ENCODE assay signal across 17 mouse cellular contexts in genomic region chr9:73068688-73069087, GRCm38 (mm10). TPM values are rescaled to one million over a fixed set of nuclear protein-coding genes. Genes with fewer than 3 reads are reported as not detected.
A peak's percentile ranks its signal among the peaks of the same experiment; 100 is the strongest.
DNase-seq lines count a peak whose midpoint lies in the region; ATAC-seq and TF ChIP-seq lines count a peak whose summit lies in the region.
"Had no signal": no experiment of that assay in that cellular context is flagged by ENCODE, and none has a peak within 500 bp of the region (broad histone marks: within the 10 kb centered on the region; RNA-seq: fewer than 3 reads in every experiment).

No protein-coding gene starts in this region.

- no peak overlapping the region for H3K9ac ChIP-seq in heart, adult 2 months (ENCODE audit: low read depth, low read length)
- H3K9ac ChIP-seq in liver, embryonic 12.5 days = no peak overlapping the region
- no peak overlapping the region for H3K9ac ChIP-seq in forebrain, embryonic 15.5 days (replicated peaks)
- H3K9ac ChIP-seq: neural tube, embryonic 12.5 days had no signal

- H3K4me3 ChIP-seq in heart, adult 2 months = no peak overlapping the region
- no peak overlapping the region for H3K4me3 ChIP-seq in liver, embryonic 12.5 days
- no peak overlapping the region for H3K4me3 ChIP-seq in forebrain, embryonic 15.5 days
- H3K4me3 ChIP-seq: midbrain, embryonic 10.5 days; neural tube, embryonic 12.5 days had no signal

- no peaks in the 10 kb centered on the region for H3K9me3 ChIP-seq in liver, embryonic 12.5 days (replicated peaks)
- no peaks in the 10 kb centered on the region for H3K9me3 ChIP-seq in forebrain, embryonic 15.5 days
- H3K9me3 ChIP-seq: midbrain, embryonic 10.5 days; neural tube, embryonic 12.5 days had no signal

- DNase-seq in heart, adult 2 months = no peak
- DNase-seq in heart, adult 8-10 months (ENCODE audit: low spot score) = no peak
- DNase-seq in kidney, postnatal 14 days = peak; percentile 20
- DNase-seq in kidney, adult 18-20 months = no peak
- DNase-seq in embryo, embryonic 9.5 days (ENCODE audit: extremely low spot score) = no peak
- DNase-seq: cerebellum, postnatal 10 days; heart, postnatal 4 days had no signal

- no peak for ATAC-seq in liver, embryonic 12.5 days
- ATAC-seq in megakaryocyte progenitor cell, adult 5-6 weeks (replicated peaks; ENCODE audit: poor library complexity) = peak; percentile 12; the same call in 1 of the 2 replicates
- ATAC-seq in forebrain, embryonic 15.5 days (replicated peaks) = no peak
- ATAC-seq: activated CD4-positive, CD25-positive, alpha-beta regulatory T cell, adult 4 months had no signal

- intact Hi-C loops in heart, adult 2 months (cut with DNase I) = no loop called here

- H3K79me2 ChIP-seq in heart, adult 2 months (replicated peaks; ENCODE audit: control insufficient read depth, insufficient read depth, low read length) = no peaks in the 10 kb centered on the region

- TF ChIP-seq CTCF in heart, adult 2 months (IDR thresholded peaks at IDR 0.05) = no peak

- H3K36me3 ChIP-seq in heart, adult 2 months (ENCODE audit: control insufficient read depth, insufficient read depth, low read length) = no peaks in the 10 kb centered on the region
- H3K36me3 ChIP-seq in liver, embryonic 12.5 days = no peaks in the 10 kb centered on the region
- H3K36me3 ChIP-seq in forebrain, embryonic 15.5 days = no peaks in the 10 kb centered on the region
- H3K36me3 ChIP-seq: midbrain, embryonic 10.5 days; neural tube, embryonic 12.5 days had no signal

- H3K27me3 ChIP-seq in heart, adult 2 months (ENCODE audit: control insufficient read depth, insufficient read depth, low read length) = no peaks in the 10 kb centered on the region
- no peaks in the 10 kb centered on the region for H3K27me3 ChIP-seq in liver, embryonic 12.5 days (replicated peaks)
- H3K27me3 ChIP-seq in forebrain, embryonic 15.5 days = no peaks in the 10 kb centered on the region
- H3K27me3 ChIP-seq: neural tube, embryonic 12.5 days had no signal

- TF ChIP-seq EP300 in heart, adult 2 months (IDR thresholded peaks at IDR 0.05; ENCODE audit: insufficient read depth, low read depth, low read length) = no peak

- H3K4me1 ChIP-seq in heart, adult 2 months (ENCODE audit: control insufficient read depth, insufficient read depth, low read length) = peaks cover 7% of the 10 kb centered on the region
- H3K4me1 ChIP-seq in liver, embryonic 12.5 days = peaks cover 39% of the 10 kb centered on the region
- H3K4me1 ChIP-seq in forebrain, embryonic 15.5 days = 0 out of 2 replicates have a peak, but pooled peaks cover 4% of the 10 kb centered on the region

- TF ChIP-seq POLR2A in heart, adult 2 months (IDR thresholded peaks at IDR 0.05; ENCODE audit: insufficient read depth, low read depth, low read length) = no peak

- H3K27ac ChIP-seq in heart, adult 2 months = peak overlapping the region; percentile 18; the same call in 1 of the 2 replicates
- peak overlapping the region; percentile 66 for H3K27ac ChIP-seq in liver, embryonic 12.5 days
- H3K27ac ChIP-seq in forebrain, embryonic 15.5 days (replicated peaks) = no peak overlapping the region
- H3K27ac ChIP-seq: midbrain, embryonic 10.5 days; neural tube, embryonic 12.5 days had no signal

- 46% methylated on average over 6 of the region's 6 CpGs for WGBS in heart, adult 2 months
- WGBS in liver, embryonic 12.5 days (ENCODE audit: insufficient replicate concordance) = 29% methylated on average over 6 of the region's 6 CpGs
- WGBS in forebrain, embryonic 15.5 days = 91% methylated on average over 6 of the region's 6 CpGs

- no peak overlapping the region for H3K4me2 ChIP-seq in liver, embryonic 12.5 days
- no peak overlapping the region for H3K4me2 ChIP-seq in forebrain, embryonic 15.5 days (replicated peaks)
- H3K4me2 ChIP-seq: neural tube, embryonic 12.5 days had no signal

RNA-seq across cellular contexts. Expression of gene Rab27a, which starts 24.0 kb away (rescaled TPM):
- total RNA-seq in heart, adult 2 months (2021) = 1 to 10 TPM; 4.5 to 5.6 TPM
- polyA plus RNA-seq in heart, adult 2 months (2012; rRNA removed) = 2.3 TPM in 2 replicates
- total RNA-seq in heart, adult 8-10 months (2022) = 1 to 10 TPM; 4.3 to 7.0 (median 5.1) TPM
- polyA plus RNA-seq in liver, embryonic 12.5 days (2016; fragmentation: Nextera tagmentation; extraction: Ambion mirVana) = 4.8 and 5.2 TPM in 2 replicates
- 63.5 and 65.1 TPM in 2 replicates for total RNA-seq in megakaryocyte progenitor cell, adult 5-6 weeks (2015)
- total RNA-seq in megakaryocyte progenitor cell, adult 5-6 weeks (2017) = 161 and 179 TPM in 2 replicates
- 1.0 and 1.2 TPM in 2 replicates for polyA plus RNA-seq in forebrain, embryonic 15.5 days (2015; fragmentation: Nextera tagmentation; extraction: Ambion mirVana)

RNA-seq across cellular contexts. Expression of gene Pigb, which starts 28.5 kb away (rescaled TPM):
- total RNA-seq in heart, adult 2 months (2021) = 1 to 10 TPM; 1.6 to 2.2 TPM
- polyA plus RNA-seq in heart, adult 2 months (2012; rRNA removed) = 4.5 and 6.1 TPM in 2 replicates
- 1 to 10 TPM; 1.9 to 3.3 (median 2.6) TPM for total RNA-seq in heart, adult 8-10 months (2022)
- 8.0 and 8.3 TPM in 2 replicates for polyA plus RNA-seq in liver, embryonic 12.5 days (2016; fragmentation: Nextera tagmentation; extraction: Ambion mirVana)
- 35.3 and 47.1 TPM in 2 replicates for total RNA-seq in megakaryocyte progenitor cell, adult 5-6 weeks (2015)
- total RNA-seq in megakaryocyte progenitor cell, adult 5-6 weeks (2017) = 7.4 and 7.8 TPM in 2 replicates
- polyA plus RNA-seq in forebrain, embryonic 15.5 days (2015; fragmentation: Nextera tagmentation; extraction: Ambion mirVana) = 11.7 and 12.7 TPM in 2 replicates

RNA-seq across cellular contexts. Expression of gene Khdc3, which starts 32.9 kb away (rescaled TPM):
- total RNA-seq in heart, adult 2 months (2021) = not detected
- polyA plus RNA-seq in heart, adult 2 months (2012; rRNA removed) = not detected in 2 replicates
- total RNA-seq in heart, adult 8-10 months (2022) = not detected
- polyA plus RNA-seq in liver, embryonic 12.5 days (2016; fragmentation: Nextera tagmentation; extraction: Ambion mirVana) = not detected in 2 replicates
- 0.44 and 0.78 TPM in 2 replicates for total RNA-seq in megakaryocyte progenitor cell, adult 5-6 weeks (2015)
- total RNA-seq in megakaryocyte progenitor cell, adult 5-6 weeks (2017) = 0.20 and 0.92 TPM in 2 replicates
- polyA plus RNA-seq in forebrain, embryonic 15.5 days (2015; fragmentation: Nextera tagmentation; extraction: Ambion mirVana) = not detected in 2 replicates
- total RNA-seq: heart, postnatal 4 days; MEL had no signal
- polyA plus RNA-seq: brain, embryonic 14.5 days; midbrain, embryonic 10.5 days; neural tube, embryonic 12.5 days had no signal

RNA-seq across cellular contexts. Expression of gene Gm20509, which starts 33.6 kb away (rescaled TPM):
- total RNA-seq in heart, adult 2 months (2021) = not detected
- polyA plus RNA-seq in heart, adult 2 months (2012; rRNA removed) = not detected in 2 replicates
- not detected for total RNA-seq in heart, adult 8-10 months (2022)
- not detected in 2 replicates for polyA plus RNA-seq in liver, embryonic 12.5 days (2016; fragmentation: Nextera tagmentation; extraction: Ambion mirVana)
- not detected in 2 replicates for total RNA-seq in megakaryocyte progenitor cell, adult 5-6 weeks (2015)
- 0.37 TPM in 1 of 2 replicates, not detected in the other for total RNA-seq in megakaryocyte progenitor cell, adult 5-6 weeks (2017)
- polyA plus RNA-seq in forebrain, embryonic 15.5 days (2015; fragmentation: Nextera tagmentation; extraction: Ambion mirVana) = not detected in 2 replicates
- total RNA-seq: heart, postnatal 4 days; left cerebral cortex, postnatal 10 days; MEL had no signal
- polyA plus RNA-seq: activated CD4-positive, CD25-positive, alpha-beta regulatory T cell, adult 4 months; large intestine, adult 2 months; midbrain, embryonic 10.5 days; neural tube, embryonic 12.5 days had no signal

RNA-seq across cellular contexts. Expression of gene Rsl24d1, which starts 44.5 kb away (rescaled TPM):
- 10 to 100 TPM; 50.1 to 51.7 TPM for total RNA-seq in heart, adult 2 months (2021)
- polyA plus RNA-seq in heart, adult 2 months (2012; rRNA removed) = 25.3 and 48.6 TPM in 2 replicates
- total RNA-seq in heart, adult 8-10 months (2022) = 10 to 100 TPM; 47.4 to 55.9 (median 49.5) TPM
- 92.7 and 93.7 TPM in 2 replicates for polyA plus RNA-seq in liver, embryonic 12.5 days (2016; fragmentation: Nextera tagmentation; extraction: Ambion mirVana)
- 137 and 140 TPM in 2 replicates for total RNA-seq in megakaryocyte progenitor cell, adult 5-6 weeks (2015)
- 232 and 254 TPM in 2 replicates for total RNA-seq in megakaryocyte progenitor cell, adult 5-6 weeks (2017)
- polyA plus RNA-seq in forebrain, embryonic 15.5 days (2015; fragmentation: Nextera tagmentation; extraction: Ambion mirVana) = 123 and 125 TPM in 2 replicates

Comparison
In these comparisons a context has a peak if more than half of its experiments do, and no peak if none do; other contexts are left out.
1. RNA of gene Rab27a, which starts 24.0 kb away (total RNA-seq): 63.5 to 179 TPM in megakaryocyte progenitor cell, adult 5-6 weeks; 4.5 to 5.6 TPM in heart, adult 2 months and 4.3 to 7.0 TPM in heart, adult 8-10 months; every median in the first group is over 4 times any median in the second.